Mouse (Mus musculus) testis, adult 2 months (tissue): ENCODE measurements around the gene Cdc42se2.

Source experiments
- CTCF ChIP-seq: fragments of 200-500 bp; IDR thresholded peaks from 2 replicates; pipeline ENCODE4 v1.5.1; 2012; ENCODE audit warnings: low read depth, mild to moderate bottlenecking, inconsistent platforms, low read length, moderate library complexity; ENCODE audit not compliant: control insufficient read depth, insufficient read depth, insufficient replicate concordance
- POLR2A ChIP-seq: fragments of 200-500 bp; IDR thresholded peaks from 2 replicates; pipeline ENCODE4 v1.6.1; 2012; ENCODE audit warnings: low read depth, mild to moderate bottlenecking, inconsistent platforms, low read length, moderate library complexity; ENCODE audit not compliant: control insufficient read depth

DNA sequence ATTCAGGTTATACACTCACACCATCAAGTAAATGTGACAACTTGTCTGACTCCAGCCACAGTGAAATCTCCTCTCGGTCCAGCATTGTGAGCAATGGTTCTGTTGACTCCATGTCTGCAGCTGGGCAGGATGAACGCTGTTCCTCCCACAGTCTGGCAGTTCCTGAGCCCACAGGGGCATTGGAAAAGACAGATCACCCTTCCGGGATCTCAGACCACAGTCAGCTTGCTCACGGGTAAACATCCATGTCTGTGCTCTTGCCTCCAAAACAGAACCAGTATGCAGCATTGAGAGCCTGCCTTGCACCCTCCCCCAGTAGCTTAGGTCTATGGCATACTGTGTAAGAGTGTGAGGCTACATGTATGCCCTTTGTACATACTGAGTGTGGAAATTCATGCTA is 97.3 kb downstream of the Cdc42se2 start:
- no peak for TF ChIP-seq CTCF
- TF ChIP-seq POLR2A: no peak
